Mouse (Mus musculus) kidney, adult 18-20 months (tissue): Measurements from ENCODE around the gene Trp53bp2.

ENCODE experiments used
- DNase-seq: peaks from one replicate; pipeline ENCODE4 v3.0.0; 2021

Trp53bp2 gene

GRCm38 (mm10) chr1:182502491-182503050 lies 93.6 kb downstream of the Trp53bp2 start:
- no peak for DNase-seq

GRCm38 (mm10) chr1:182503206-182503900 lies 94.4 kb downstream of the Trp53bp2 start:
- DNase-seq = no peak

- DNase-seq = peak; percentile 60
Observed at GRCm38 (mm10) chr1:182504223-182504622, 95.3 kb downstream of the Trp53bp2 start.

- DNase-seq = no peak
Observed at GRCm38 (mm10) chr1:182505291-182505690, 96.3 kb downstream of the Trp53bp2 start.

- DNase-seq = peak; percentile 62
Observed at GRCm38 (mm10) chr1:182506229-182506986, 97.4 kb downstream of the Trp53bp2 start.

- no peak for DNase-seq
Observed at GRCm38 (mm10) chr1:182509110-182509797, 100.3 kb downstream of the Trp53bp2 start.

GRCm38 (mm10) chr1:182511073-182511472 lies 102.1 kb downstream of the Trp53bp2 start:
- DNase-seq = no peak

GRCm38 (mm10) chr1:182511778-182512177 lies 102.8 kb downstream of the Trp53bp2 start:
- no peak for DNase-seq
